Mouse (Mus musculus) kidney, adult 2 months (tissue): ENCODE data around the gene Als2cl. TPM values are rescaled to one million over a fixed set of nuclear protein-coding genes. Genes with fewer than 3 reads are reported as not detected.

ENCODE experiments used
- DNase-seq: peaks from one replicate; pipeline ENCODE4 v3.0.0; 2021
- H3K27ac ChIP-seq: fragments of 200-500 bp; 2 replicates; pipeline ENCODE4 v1.5.1; 2012; ENCODE audit warnings: low read depth, low read length, control low read depth, inconsistent platforms; ENCODE audit not compliant: insufficient read depth
- H3K27me3 ChIP-seq: fragments of 200-500 bp; replicated peaks from 2 replicates; pipeline ENCODE4 v1.6.1; 2012; ENCODE audit warnings: mild to moderate bottlenecking, moderate library complexity, low read length, inconsistent platforms; ENCODE audit not compliant: control insufficient read depth, insufficient read depth
- H3K36me3 ChIP-seq: fragments of 200-500 bp; 2 replicates; pipeline ENCODE4 v1.6.1; 2012; ENCODE audit warnings: mild to moderate bottlenecking, moderate library complexity, low read length, inconsistent platforms; ENCODE audit not compliant: control insufficient read depth, insufficient read depth
- H3K4me1 ChIP-seq: fragments of 200-500 bp; 2 replicates; pipeline ENCODE4 v1.6.1; 2011; ENCODE audit warnings: low read length; ENCODE audit not compliant: control insufficient read depth, insufficient read depth
- H3K4me3 ChIP-seq: fragments of 200-500 bp; 2 replicates; pipeline ENCODE4 v1.5.1; 2011; ENCODE audit warnings: mild to moderate bottlenecking, low read depth, low read length, control low read depth; ENCODE audit not compliant: insufficient read depth
- CTCF ChIP-seq: fragments of 200-500 bp; conservative IDR thresholded peaks from 2 replicates; pipeline ENCODE4 v1.5.1; 2011; ENCODE audit warnings: low read depth, mild to moderate bottlenecking, control low read depth, low read length, moderate library complexity, mixed read lengths; ENCODE audit not compliant: insufficient read depth, insufficient read length
- POLR2A ChIP-seq: fragments of 200-500 bp; IDR thresholded peaks from one replicate; pipeline ENCODE4 v1.6.1; 2011; ENCODE audit warnings: low read depth, low read length, control low read depth
- WGBS: fragments of 180-500 bp; shearing (Covaris S2); methylation state at CpG from one replicate; pipeline ENCODE4 v1.1.7; 2018; 5-methylcytosine and 5-hydroxymethylcytosine counted together
- polyA plus RNA-seq: library from polyadenylated mRNA; depleted of rRNA; stranded (reverse); fragments of >200 nt; gene quantifications from 2 replicates; pipeline ENCODE4 v1.2.3, GENCODE M21; 2012; rRNA removed

Gene Als2cl
- polyA plus RNA-seq, 1 experiment, result 32.3 TPM

DNA sequence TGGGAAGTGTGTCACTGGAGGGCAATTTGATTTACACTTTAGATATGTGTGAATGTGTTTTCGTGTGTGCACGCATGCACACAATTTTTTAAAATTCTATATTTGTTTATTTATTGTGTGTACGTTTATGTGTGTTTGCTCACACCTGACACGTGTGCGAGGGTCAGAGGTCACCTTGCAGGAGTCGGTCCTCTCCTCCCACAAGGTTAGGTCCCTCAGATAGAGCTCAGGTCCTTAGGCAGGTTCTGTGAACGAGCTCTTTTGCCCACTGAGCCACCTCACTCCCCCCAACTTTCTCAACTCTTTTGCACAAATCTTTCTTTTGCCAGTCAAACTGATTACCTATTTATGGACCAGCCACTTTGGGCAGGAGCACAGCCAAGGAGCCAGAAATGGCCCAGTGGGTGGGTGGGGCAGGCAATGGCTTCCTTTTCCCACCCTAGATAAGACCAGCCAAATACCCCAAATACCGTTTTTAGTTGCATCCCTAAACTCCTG, 69.2 kb downstream of the Als2cl start:
- no peaks in the 10 kb centered on the region for H3K36me3 ChIP-seq
- 69% methylated on average over 8 of the region's 8 CpGs for WGBS
- no peak overlapping the region for H3K27ac ChIP-seq
- no peak for TF ChIP-seq POLR2A
- no peak for DNase-seq
- H3K27me3 ChIP-seq, result no peaks in the 10 kb centered on the region
- no peak overlapping the region for H3K4me3 ChIP-seq
- H3K4me1 ChIP-seq, result peaks cover 1% of the 10 kb centered on the region; the same call in 1 of the 2 replicates

DNA sequence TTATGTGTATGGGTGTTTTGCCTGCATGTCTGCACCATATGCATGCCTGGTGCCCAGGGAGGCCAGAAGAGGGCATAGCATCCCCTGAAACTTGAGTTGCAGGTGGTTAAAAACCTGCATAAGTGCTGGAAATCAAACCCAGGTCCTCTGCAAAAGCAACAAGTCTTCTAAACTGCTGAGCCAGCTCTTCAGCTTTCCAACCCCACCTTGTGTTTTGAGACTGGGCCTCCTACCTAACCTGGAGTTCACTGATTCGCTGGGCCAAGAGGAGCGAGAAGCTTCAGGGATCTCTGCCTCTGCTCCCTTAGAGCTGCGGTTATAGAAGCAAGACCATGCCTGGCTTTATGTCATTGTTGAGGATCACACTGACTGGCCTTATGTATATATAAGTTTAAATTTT, 70.4 kb downstream of the Als2cl start:
- no peaks in the 10 kb centered on the region for H3K36me3 ChIP-seq
- no peak overlapping the region for H3K27ac ChIP-seq
- no peak overlapping the region for H3K4me3 ChIP-seq
- DNase-seq, result no peak
- WGBS, result 94% methylated on average over 3 of the region's 3 CpGs
- H3K27me3 ChIP-seq, result no peaks in the 10 kb centered on the region
- H3K4me1 ChIP-seq, result peaks cover 4% of the 10 kb centered on the region; the same call in 1 of the 2 replicates
- TF ChIP-seq CTCF, result no peak
- TF ChIP-seq POLR2A, result no peak

Other genes with a start within 250 kb of the Als2cl start
- gene Nbeal2, start 225.7 kb upstream of the Als2cl start, polyA plus RNA-seq, result 41.6 and 49.2 TPM in 2 replicates
- gene Ccdc12, start 223.4 kb upstream of the Als2cl start, polyA plus RNA-seq, result 95.9 and 125 TPM in 2 replicates
- gene Myl3, start 138.0 kb upstream of the Als2cl start, polyA plus RNA-seq, result 1.6 and 11.5 TPM in 2 replicates
- gene Pth1r, start 132.7 kb upstream of the Als2cl start, polyA plus RNA-seq, result 740 and 847 TPM in 2 replicates
- not detected in 2 replicates for gene Prss42, start 81.7 kb upstream of the Als2cl start, polyA plus RNA-seq
- not detected in 2 replicates for gene Prss44, start 65.9 kb upstream of the Als2cl start, polyA plus RNA-seq
- gene Prss43, start 53.2 kb upstream of the Als2cl start, polyA plus RNA-seq, result not detected in 2 replicates
- gene Prss45, start 45.3 kb upstream of the Als2cl start, polyA plus RNA-seq, result not detected in 2 replicates
- gene Prss46, start 35.4 kb upstream of the Als2cl start, polyA plus RNA-seq, result not detected in 2 replicates
- gene Prss50, start 21.9 kb upstream of the Als2cl start, polyA plus RNA-seq, result not detected in 2 replicates
- gene Tmie, start 243 bp downstream of the Als2cl start, polyA plus RNA-seq, result 7.9 and 9.5 TPM in 2 replicates
- not detected in 2 replicates for gene Fam240a, start 37.0 kb downstream of the Als2cl start, polyA plus RNA-seq
- not detected in 2 replicates for gene Tdgf1, start 66.3 kb downstream of the Als2cl start, polyA plus RNA-seq
- gene Lrrc2, start 71.7 kb downstream of the Als2cl start, polyA plus RNA-seq, result 0.05 and 0.56 TPM in 2 replicates
- gene Rtp3, start 110.7 kb downstream of the Als2cl start, polyA plus RNA-seq, result 9.8 and 11.4 TPM in 2 replicates
- 0.39 and 0.63 TPM in 2 replicates for gene Ltf, start 139.4 kb downstream of the Als2cl start, polyA plus RNA-seq
- 11.1 and 13.8 TPM in 2 replicates for gene Ccrl2, start 177.6 kb downstream of the Als2cl start, polyA plus RNA-seq
- gene Lrrfip2, start 237.7 kb downstream of the Als2cl start, polyA plus RNA-seq, result 10.7 and 12.7 TPM in 2 replicates